Mouse (Mus musculus): ENCODE measurements at regions not wholly inside any gene's neighbourhood (a gene's known extent, or its start where the extent isn't known, plus 50 kb on each side); places are given as distances from the start of the nearest gene placed in this dataset.

DNA sequence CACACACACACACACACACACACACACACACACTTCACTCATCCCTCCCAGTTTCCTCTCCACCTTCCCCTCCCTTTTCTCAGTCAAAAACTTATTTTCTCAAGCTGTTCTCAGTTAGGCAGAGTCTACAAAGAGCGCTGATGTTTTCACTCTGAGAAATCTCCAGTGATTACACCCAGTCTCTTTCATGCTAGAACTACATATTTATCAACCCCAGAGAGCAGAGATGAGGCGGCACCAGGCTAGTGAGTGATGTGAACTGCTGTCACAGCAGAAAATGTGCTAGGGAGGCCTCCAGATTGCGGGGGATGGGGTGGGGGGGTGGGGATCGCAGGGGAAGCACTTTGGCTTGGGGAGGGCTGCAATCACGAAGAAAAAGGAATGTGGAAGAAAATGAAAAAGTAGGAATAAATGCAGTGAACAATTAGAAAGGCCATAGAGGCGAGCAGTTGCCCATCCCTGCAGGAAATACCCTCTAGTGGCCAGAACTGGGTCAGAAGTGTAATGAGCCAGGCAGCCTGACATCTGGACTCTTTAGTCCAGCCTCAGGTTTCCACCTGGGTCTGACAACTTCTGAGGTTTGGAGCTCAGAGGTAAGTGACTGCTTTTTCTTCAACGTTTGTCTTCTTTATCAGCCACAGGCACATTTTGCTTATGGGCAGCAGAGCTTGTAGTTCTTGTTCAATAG lies 276.9 kb downstream of the Nuf2 start:
- Histone ChIP-seq H3K4me2 (ENCODE audit: low read length) (no peak overlapping the region), H3K27ac (ENCODE audit: low read length) (no peak overlapping the region), H3K4me3 (replicated peaks; ENCODE audit: low read length) (no peak overlapping the region), H3K9ac (replicated peaks; ENCODE audit: low read depth, low read length) (no peak overlapping the region), H3K9me3 (ENCODE audit: control insufficient read depth, low read length) (no peaks in the 10 kb centered on the region), H3K4me1 (replicated peaks; ENCODE audit: control insufficient read depth, insufficient read depth, low read length) (peaks cover 9% of the 10 kb centered on the region; the same call in 1 of the 2 replicates), H3K27me3 (replicated peaks; ENCODE audit: control insufficient read depth, insufficient read depth, low read length) (no peaks in the 10 kb centered on the region), H3K36me3 (ENCODE audit: control insufficient read depth, insufficient read depth) (no peaks in the 10 kb centered on the region)
- ATAC-seq, result peak; percentile 73
- WGBS, result 53% methylated on average over 7 of the region's 7 CpGs

DNA sequence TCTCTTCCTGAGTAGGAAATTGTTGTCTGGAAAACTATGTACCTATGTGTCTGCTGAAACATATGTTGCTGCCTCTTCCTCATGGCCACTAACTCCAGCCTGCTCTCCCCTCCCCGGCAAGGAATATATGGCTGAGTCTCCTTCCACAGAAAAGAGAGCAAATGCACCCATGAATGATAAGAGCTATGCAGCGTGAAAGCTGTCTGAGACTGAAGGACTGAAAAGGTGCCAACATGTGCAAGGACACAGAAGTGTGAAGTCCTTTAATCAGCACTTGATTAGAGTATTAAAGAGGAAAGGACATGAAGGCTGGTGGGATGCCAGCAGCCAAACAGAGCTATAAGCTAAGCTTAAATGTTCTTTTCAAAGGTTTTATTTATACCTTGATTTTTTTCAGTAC lies 279.1 kb downstream of the Nuf2 start:
- ATAC-seq, result peak; percentile 82

DNA sequence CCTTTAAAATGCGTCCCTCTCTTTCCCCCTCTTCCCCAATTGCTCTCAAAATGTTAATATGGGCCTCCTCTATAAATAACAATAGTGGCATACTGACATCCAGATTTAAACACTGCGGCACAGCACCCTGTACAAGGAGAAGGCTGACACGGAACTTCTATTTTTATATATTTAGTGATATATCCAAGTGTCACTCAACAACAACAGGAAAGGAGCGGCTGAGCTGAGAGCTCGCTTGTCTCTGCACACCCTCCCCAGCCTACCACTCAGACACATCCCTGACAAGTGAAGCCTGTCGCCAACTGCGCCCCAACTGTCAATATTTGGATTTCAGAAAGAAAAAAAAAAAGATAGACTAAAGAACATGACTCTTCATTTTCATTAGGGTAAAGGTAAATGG lies 282.2 kb downstream of the Nuf2 start:
- no peaks in the 10 kb centered on the region for H3K9me3 ChIP-seq (ENCODE audit: control insufficient read depth, low read length)

More for the DNA sequence above, 279.1 kb downstream of the Nuf2 start:
- H3K9me3 ChIP-seq (ENCODE audit: control insufficient read depth, low read length), result no peaks in the 10 kb centered on the region
- H3K9ac ChIP-seq (replicated peaks; ENCODE audit: low read depth, low read length), result no peak overlapping the region
- peaks cover 9% of the 10 kb centered on the region; the same call in 1 of the 2 replicates for H3K4me1 ChIP-seq (replicated peaks; ENCODE audit: control insufficient read depth, insufficient read depth, low read length)
- H3K27ac ChIP-seq (ENCODE audit: low read length), result no peak overlapping the region
- no peaks in the 10 kb centered on the region for H3K27me3 ChIP-seq (replicated peaks; ENCODE audit: control insufficient read depth, insufficient read depth, low read length)
- no peak overlapping the region for H3K4me2 ChIP-seq (ENCODE audit: low read length)
- 32% methylated on average over 2 of the region's 2 CpGs for WGBS
- no peaks in the 10 kb centered on the region for H3K36me3 ChIP-seq (ENCODE audit: control insufficient read depth, insufficient read depth)
- no peak overlapping the region for H3K4me3 ChIP-seq (replicated peaks; ENCODE audit: low read length)

DNA sequence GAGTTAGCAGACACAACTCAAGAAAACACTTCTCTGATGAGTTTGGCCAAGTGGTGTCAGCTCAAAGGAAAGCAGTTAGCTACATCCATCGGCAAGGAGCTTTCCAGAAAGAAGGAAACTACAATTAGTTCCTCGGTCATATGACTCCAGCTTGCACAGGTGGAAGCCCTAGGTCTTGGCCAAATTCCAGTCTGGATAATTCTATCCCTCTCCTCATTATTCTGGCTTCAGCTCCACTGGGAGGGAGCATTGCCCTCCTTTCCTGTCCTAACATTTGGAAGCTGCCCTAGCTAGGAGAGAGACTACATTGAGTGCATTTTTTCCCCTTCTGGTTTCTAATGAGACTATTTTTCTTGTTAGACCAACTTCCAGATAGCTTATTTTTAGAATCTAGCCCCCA lies 290.9 kb downstream of the Nuf2 start:
- no peaks in the 10 kb centered on the region for H3K27me3 ChIP-seq (replicated peaks; ENCODE audit: control insufficient read depth, insufficient read depth, low read length)
- H3K27ac ChIP-seq (ENCODE audit: low read length), result no peak overlapping the region
- no peak overlapping the region for H3K4me3 ChIP-seq (replicated peaks; ENCODE audit: low read length)
- no peak for ATAC-seq
- no peak overlapping the region for H3K9ac ChIP-seq (replicated peaks; ENCODE audit: low read depth, low read length)
- no peaks in the 10 kb centered on the region for H3K9me3 ChIP-seq (ENCODE audit: control insufficient read depth, low read length)
- H3K4me2 ChIP-seq (ENCODE audit: low read length), result no peak overlapping the region
- no peaks in the 10 kb centered on the region for H3K4me1 ChIP-seq (replicated peaks; ENCODE audit: control insufficient read depth, insufficient read depth, low read length)
- WGBS, result 82% methylated on average over 2 of the region's 2 CpGs
- H3K36me3 ChIP-seq (ENCODE audit: control insufficient read depth, insufficient read depth), result no peaks in the 10 kb centered on the region

More for the DNA sequence above, 282.2 kb downstream of the Nuf2 start:
- H3K4me1 ChIP-seq (replicated peaks; ENCODE audit: control insufficient read depth, insufficient read depth, low read length), result 0 out of 2 replicates have a peak, but pooled peaks cover 4% of the 10 kb centered on the region
- WGBS, result 74% methylated on average over 7 of the region's 7 CpGs
- ATAC-seq, result peak; percentile 31; the same call in 1 of the 2 replicates
- no peak overlapping the region for H3K9ac ChIP-seq (replicated peaks; ENCODE audit: low read depth, low read length)
- H3K27me3 ChIP-seq (replicated peaks; ENCODE audit: control insufficient read depth, insufficient read depth, low read length), result no peaks in the 10 kb centered on the region
- H3K4me2 ChIP-seq (ENCODE audit: low read length), result no peak overlapping the region
- H3K36me3 ChIP-seq (ENCODE audit: control insufficient read depth, insufficient read depth), result no peaks in the 10 kb centered on the region
- H3K4me3 ChIP-seq (replicated peaks; ENCODE audit: low read length), result no peak overlapping the region
- no peak overlapping the region for H3K27ac ChIP-seq (ENCODE audit: low read length)

DNA sequence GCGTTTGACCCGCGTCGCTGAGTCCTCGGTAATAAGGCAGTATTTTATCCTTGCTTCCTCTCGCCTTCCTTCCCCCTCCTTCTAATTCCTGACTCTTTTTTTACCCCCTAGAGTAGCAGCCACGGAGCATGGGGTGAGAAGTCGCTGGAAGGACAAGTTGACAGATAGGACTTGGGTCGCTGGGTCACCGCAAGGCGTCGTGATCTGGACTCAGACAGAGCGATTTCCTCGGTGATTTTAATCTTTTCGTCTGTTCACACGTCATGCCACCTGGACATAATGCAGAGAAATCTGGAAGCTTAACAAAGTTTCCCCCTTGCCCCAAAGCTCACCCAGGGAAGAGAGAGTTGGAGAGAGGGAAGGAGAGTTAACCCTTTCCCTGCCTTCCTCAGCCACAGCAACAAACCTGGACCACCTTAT lies 292.6 kb downstream of the Nuf2 start:
- no peak overlapping the region for H3K9ac ChIP-seq (replicated peaks; ENCODE audit: low read depth, low read length)
- no peaks in the 10 kb centered on the region for H3K9me3 ChIP-seq (ENCODE audit: control insufficient read depth, low read length)
- no peak overlapping the region for H3K4me3 ChIP-seq (replicated peaks; ENCODE audit: low read length)
- H3K4me2 ChIP-seq (ENCODE audit: low read length), result no peak overlapping the region
- H3K27ac ChIP-seq (ENCODE audit: low read length), result no peak overlapping the region
- no peaks in the 10 kb centered on the region for H3K4me1 ChIP-seq (replicated peaks; ENCODE audit: control insufficient read depth, insufficient read depth, low read length)
- 58% methylated on average over 16 of the region's 16 CpGs for WGBS
- no peaks in the 10 kb centered on the region for H3K36me3 ChIP-seq (ENCODE audit: control insufficient read depth, insufficient read depth)
- ATAC-seq, result no peak
- no peaks in the 10 kb centered on the region for H3K27me3 ChIP-seq (replicated peaks; ENCODE audit: control insufficient read depth, insufficient read depth, low read length)

DNA sequence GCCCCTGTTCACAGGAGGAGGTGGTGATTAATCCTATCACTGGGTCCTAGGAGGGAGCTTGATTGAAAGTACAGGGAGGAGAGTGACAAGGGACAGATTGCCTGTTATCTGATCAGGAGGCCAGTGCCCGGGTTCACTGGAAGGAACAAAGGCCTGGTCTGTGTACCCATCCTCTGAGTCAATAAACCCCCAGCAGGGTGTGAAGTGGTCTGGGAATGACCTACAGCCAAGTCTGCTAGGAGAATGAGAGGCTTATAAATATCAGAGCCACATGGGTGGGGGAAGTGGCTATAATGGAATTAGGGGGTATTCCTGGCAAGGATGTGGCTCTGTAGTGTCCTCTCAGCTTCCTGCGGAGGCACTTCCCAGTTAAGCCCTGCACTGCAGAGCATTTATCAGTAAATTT lies 296.0 kb downstream of the Nuf2 start:
- no peak for ATAC-seq
- H3K27me3 ChIP-seq (replicated peaks; ENCODE audit: control insufficient read depth, insufficient read depth, low read length), result no peaks in the 10 kb centered on the region
- no peaks in the 10 kb centered on the region for H3K9me3 ChIP-seq (ENCODE audit: control insufficient read depth, low read length)
- no peak overlapping the region for H3K4me2 ChIP-seq (ENCODE audit: low read length)
- H3K4me1 ChIP-seq (replicated peaks; ENCODE audit: control insufficient read depth, insufficient read depth, low read length), result no peaks in the 10 kb centered on the region
- 21% methylated on average over 2 of the region's 2 CpGs for WGBS
- no peak overlapping the region for H3K4me3 ChIP-seq (replicated peaks; ENCODE audit: low read length)
- no peak overlapping the region for H3K9ac ChIP-seq (replicated peaks; ENCODE audit: low read depth, low read length)
- no peaks in the 10 kb centered on the region for H3K36me3 ChIP-seq (ENCODE audit: control insufficient read depth, insufficient read depth)
- no peak overlapping the region for H3K27ac ChIP-seq (ENCODE audit: low read length)

DNA sequence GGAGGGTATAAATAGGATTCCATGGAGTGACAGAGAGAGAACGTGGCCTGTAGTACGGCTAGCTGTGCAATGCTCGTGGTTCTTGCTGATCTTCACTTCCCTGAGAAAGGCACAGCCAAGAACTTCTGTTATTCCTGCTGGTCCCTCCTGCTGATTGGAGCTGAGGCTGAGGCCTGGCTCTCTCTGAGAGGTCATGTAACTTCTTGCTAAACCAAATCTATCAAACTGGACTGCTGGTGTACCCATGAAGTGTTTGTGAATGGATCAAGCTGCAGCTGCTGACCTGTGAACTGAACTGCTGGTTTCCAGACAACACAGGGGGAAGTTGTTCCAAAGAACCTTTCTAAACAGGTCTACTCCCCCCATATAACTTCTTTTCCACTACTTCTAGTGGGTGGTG lies 297.9 kb downstream of the Nuf2 start:
- Histone ChIP-seq H3K4me1 (replicated peaks; ENCODE audit: control insufficient read depth, insufficient read depth, low read length) (no peaks in the 10 kb centered on the region), H3K27ac (ENCODE audit: low read length) (no peak overlapping the region), H3K9me3 (ENCODE audit: control insufficient read depth, low read length) (no peaks in the 10 kb centered on the region), H3K4me2 (ENCODE audit: low read length) (no peak overlapping the region), H3K4me3 (replicated peaks; ENCODE audit: low read length) (no peak overlapping the region), H3K9ac (replicated peaks; ENCODE audit: low read depth, low read length) (no peak overlapping the region), H3K36me3 (ENCODE audit: control insufficient read depth, insufficient read depth) (no peaks in the 10 kb centered on the region), H3K27me3 (replicated peaks; ENCODE audit: control insufficient read depth, insufficient read depth, low read length) (no peaks in the 10 kb centered on the region)
- 87% methylated on average over 3 of the region's 3 CpGs for WGBS
- ATAC-seq, result no peak

DNA sequence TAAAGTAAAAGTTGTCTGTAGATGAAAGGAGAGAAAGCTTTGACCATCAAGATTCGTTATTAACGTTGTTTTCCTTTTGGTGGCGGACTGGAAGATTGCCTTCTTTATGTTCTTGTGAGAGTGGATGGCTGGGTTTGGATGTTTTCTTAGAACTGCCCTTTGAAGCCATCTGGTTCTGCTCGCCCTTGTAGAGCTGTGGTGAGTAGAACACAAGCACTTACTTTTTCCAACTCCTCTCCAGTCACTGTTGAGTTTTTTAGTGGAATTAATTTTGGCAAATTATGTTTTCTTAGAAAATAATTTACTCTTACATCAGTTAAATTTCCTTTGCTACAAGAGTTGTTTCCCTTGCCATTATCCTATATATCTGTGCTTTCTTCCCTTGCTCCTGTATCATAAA lies 301.2 kb downstream of the Nuf2 start:
- no peak for ATAC-seq
- Histone ChIP-seq H3K4me3 (replicated peaks; ENCODE audit: low read length) (no peak overlapping the region), H3K36me3 (ENCODE audit: control insufficient read depth, insufficient read depth) (no peaks in the 10 kb centered on the region), H3K9me3 (ENCODE audit: control insufficient read depth, low read length) (no peaks in the 10 kb centered on the region), H3K9ac (replicated peaks; ENCODE audit: low read depth, low read length) (no peak overlapping the region), H3K4me2 (ENCODE audit: low read length) (no peak overlapping the region), H3K27ac (ENCODE audit: low read length) (no peak overlapping the region), H3K4me1 (replicated peaks; ENCODE audit: control insufficient read depth, insufficient read depth, low read length) (no peaks in the 10 kb centered on the region), H3K27me3 (replicated peaks; ENCODE audit: control insufficient read depth, insufficient read depth, low read length) (no peaks in the 10 kb centered on the region)
- 73% methylated on average over 4 of the region's 4 CpGs for WGBS

DNA sequence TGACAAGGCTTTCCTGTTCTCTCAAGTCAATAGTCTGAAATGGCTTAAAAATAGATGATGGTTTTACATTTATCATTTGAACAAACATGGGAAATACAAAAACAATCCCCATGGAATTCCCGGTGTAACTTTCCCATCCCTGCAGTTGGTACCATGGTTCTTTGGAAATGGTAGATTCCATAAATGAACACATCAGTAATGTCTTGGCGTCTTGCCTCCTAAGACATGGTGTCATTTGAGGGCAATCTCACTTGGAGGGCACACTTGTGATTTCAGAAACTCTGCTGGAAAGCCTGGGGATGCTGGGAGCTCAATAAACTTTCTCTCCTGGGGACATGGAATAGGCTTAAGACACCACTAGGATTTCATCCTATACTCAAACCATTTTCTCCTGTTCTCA lies 306.8 kb downstream of the Nuf2 start:
- Histone ChIP-seq H3K9ac (replicated peaks; ENCODE audit: low read depth, low read length) (no peak overlapping the region), H3K9me3 (ENCODE audit: control insufficient read depth, low read length) (no peaks in the 10 kb centered on the region), H3K4me3 (replicated peaks; ENCODE audit: low read length) (no peak overlapping the region), H3K36me3 (ENCODE audit: control insufficient read depth, insufficient read depth) (no peaks in the 10 kb centered on the region), H3K4me2 (ENCODE audit: low read length) (no peak overlapping the region), H3K4me1 (replicated peaks; ENCODE audit: control insufficient read depth, insufficient read depth, low read length) (no peaks in the 10 kb centered on the region), H3K27ac (ENCODE audit: low read length) (no peak overlapping the region), H3K27me3 (replicated peaks; ENCODE audit: control insufficient read depth, insufficient read depth, low read length) (no peaks in the 10 kb centered on the region)
- 95% methylated on average over 2 of the region's 2 CpGs for WGBS
- ATAC-seq, result no peak

DNA sequence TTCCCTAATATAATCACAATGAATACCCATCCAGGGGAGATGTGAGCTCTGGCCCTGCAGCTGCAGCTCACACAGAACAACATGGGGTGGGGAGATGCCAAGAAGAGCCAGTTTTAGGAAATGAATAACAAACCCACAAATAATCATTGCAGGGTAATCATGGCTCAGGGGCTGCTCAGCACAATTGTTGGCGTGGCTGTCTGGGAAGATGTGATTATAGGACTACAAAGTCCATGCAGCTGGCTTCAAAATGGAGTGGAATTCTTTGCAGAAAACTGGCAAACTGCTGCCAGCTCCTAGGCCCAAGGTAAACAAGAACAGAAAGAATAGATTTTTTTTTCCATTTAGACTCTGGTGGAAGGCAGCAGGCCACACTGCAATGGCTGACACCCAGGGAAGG lies 343.6 kb downstream of the Nuf2 start:
- no peak overlapping the region for H3K4me3 ChIP-seq (replicated peaks; ENCODE audit: low read length)
- no peaks in the 10 kb centered on the region for H3K27me3 ChIP-seq (replicated peaks; ENCODE audit: control insufficient read depth, insufficient read depth, low read length)
- 4% methylated on average over 1 of the region's 1 CpGs for WGBS
- ATAC-seq, result peak; percentile 98
- H3K27ac ChIP-seq (ENCODE audit: low read length), result peak overlapping the region; percentile 64
- no peak overlapping the region for H3K4me2 ChIP-seq (ENCODE audit: low read length)
- H3K9me3 ChIP-seq (ENCODE audit: control insufficient read depth, low read length), result no peaks in the 10 kb centered on the region
- H3K9ac ChIP-seq (replicated peaks; ENCODE audit: low read depth, low read length), result no peak overlapping the region
- no peaks in the 10 kb centered on the region for H3K36me3 ChIP-seq (ENCODE audit: control insufficient read depth, insufficient read depth)
- H3K4me1 ChIP-seq (replicated peaks; ENCODE audit: control insufficient read depth, insufficient read depth, low read length), result 0 out of 2 replicates have a peak, but pooled peaks cover 2% of the 10 kb centered on the region

Measured in forebrain, embryonic 16.5 days (tissue).